Mouse (Mus musculus) adrenal gland, adult 2 months (tissue): ENCODE measurements around the gene Rnd2. TPM values are rescaled to one million over a fixed set of nuclear protein-coding genes. Genes with fewer than 3 reads are reported as not detected.
"Not testable (repeated sequence)": the region's sequence is repeated elsewhere in the genome, so short reads cannot be mapped to it uniquely, and the experiment has no call there.

Source experiments
- DNase-seq: peaks from one replicate; pipeline ENCODE4 v3.0.0; 2021
- polyA plus RNA-seq: library from polyadenylated mRNA; depleted of rRNA; stranded (reverse); fragments of >200 nt; gene quantifications from 2 replicates; pipeline ENCODE4 v1.2.3, GENCODE M21; 2012
- total RNA-seq, 2 experiments: library from RNA; stranded (reverse); gene quantifications; 2 replicates each; pipeline ENCODE4 v1.2.3; 2021

The Rnd2 gene
- total and polyA plus RNA-seq, 3 experiments: 6.0 to 12.9 (median 6.0) TPM

DNA sequence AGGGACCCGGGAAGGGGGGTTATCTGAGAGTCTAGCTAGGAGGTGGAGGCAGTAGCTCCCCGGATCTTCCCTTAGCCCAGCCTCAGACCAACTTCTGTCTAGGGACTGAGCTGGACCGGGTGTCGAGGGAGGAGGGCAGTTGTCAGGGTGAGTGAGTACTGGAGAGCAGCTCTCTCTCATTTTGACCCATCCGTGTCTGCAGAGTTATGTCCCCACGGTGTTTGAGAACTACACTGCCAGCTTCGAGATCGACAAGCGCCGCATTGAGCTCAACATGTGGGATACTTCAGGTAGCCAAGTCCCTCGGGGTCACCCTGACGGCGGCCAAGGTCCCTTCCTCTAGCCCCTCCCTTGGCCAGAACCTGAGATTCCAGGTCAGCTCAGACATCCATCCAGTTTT is 3.9 kb downstream of the Rnd2 start:
- DNase-seq: no peak

DNA sequence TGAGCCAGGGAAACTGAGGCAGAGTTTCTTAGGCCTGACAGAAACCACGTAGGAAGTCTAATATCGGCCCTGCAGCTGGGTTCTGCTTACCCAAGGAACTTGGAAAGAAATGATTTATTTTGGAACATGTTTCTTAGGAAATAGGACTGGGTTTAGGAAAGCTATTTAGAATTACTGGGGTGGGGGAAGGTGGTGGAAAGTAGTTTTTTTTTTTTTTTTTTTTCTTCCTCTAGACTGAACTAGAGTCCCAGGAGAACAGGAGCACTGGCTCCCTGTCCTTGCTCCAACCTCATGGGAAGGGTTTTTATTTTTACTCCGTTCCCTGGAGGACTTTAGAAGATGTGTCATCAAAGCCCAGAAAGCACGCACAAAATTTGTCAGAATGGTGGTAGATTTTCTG is 4.4 kb downstream of the Rnd2 start:
- DNase-seq: no peak

DNA sequence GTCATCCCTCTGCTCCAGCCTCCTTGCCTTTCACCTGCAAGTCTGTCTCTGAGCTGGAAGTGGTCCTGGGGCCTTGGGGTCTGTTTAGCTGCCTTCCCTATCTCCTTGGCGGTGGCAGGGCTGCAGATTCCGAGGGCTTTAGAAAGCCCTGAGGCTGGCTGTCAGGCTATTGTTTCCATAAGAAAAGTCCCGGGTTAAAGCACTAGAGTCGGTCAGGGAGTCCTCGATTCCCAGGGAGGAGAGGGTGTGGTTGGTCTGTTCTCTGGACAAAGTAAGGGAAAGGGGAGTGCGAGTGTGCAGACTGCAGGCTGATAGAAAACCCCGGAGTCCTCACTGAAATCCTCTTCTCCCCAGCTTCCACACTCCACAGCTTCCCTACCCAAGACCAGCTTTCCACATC is 5.4 kb downstream of the Rnd2 start:
- no peak for DNase-seq

DNA sequence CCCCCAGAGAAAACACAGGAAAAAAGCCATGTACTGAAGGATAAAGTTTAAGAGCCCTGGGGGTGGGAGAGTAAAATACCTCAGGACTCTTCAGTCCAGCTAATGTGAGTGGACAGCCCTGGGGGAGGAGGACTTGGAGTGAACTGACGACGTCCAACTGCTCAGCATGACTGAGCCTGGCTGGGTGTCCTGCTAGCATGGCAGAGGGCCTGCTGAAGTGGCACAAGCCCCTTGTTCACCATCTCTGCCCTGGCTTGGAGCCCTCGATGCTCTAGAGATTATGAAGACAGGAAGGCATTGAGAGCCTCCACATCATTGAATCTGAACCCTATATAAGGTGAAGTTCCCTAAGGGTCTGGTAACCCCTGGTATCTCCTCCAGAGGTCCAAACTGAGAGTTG is 7.1 kb downstream of the Rnd2 start:
- no peak for DNase-seq

DNA sequence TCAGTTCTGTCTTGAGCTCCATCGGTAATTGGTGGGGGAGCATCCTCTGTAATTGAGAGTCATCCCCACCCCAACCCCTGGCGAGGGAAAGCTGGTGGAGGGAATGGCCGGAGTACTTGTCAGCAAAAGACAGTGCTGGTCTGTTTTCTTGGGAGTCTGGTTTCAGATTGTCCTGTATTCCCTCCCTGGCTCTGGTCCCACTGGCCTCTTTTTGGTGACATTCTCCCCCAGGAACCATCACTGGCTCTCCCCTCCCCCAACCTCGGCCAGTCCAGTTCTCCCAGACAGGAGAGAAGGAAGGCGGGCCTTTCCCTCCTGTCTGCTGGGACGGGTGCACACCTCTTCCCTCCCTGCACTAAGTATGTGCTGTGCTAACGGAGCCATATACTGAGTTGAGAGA is 7.5 kb downstream of the Rnd2 start:
- no peak for DNase-seq

DNA sequence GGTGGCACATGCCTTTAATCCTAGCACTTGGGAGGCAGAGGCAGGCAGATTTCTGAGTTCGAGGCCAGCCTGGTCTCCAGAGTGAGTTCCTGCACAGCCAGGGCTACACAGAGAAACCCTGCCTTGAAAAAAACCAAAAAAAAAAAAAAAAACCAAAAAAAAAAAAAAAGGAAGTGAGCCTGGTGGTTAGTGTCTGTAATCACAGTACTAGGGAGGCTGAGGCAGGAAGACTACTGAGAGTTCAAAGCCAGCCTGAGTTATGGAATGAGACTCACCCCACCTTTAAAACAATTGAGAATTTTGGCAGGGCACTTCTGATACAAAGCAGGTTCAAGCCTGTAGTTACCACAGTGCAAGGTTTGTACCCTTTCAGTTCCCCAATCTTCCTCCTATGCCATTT is 8.9 kb downstream of the Rnd2 start:
- not testable (repeated sequence) for DNase-seq

DNA sequence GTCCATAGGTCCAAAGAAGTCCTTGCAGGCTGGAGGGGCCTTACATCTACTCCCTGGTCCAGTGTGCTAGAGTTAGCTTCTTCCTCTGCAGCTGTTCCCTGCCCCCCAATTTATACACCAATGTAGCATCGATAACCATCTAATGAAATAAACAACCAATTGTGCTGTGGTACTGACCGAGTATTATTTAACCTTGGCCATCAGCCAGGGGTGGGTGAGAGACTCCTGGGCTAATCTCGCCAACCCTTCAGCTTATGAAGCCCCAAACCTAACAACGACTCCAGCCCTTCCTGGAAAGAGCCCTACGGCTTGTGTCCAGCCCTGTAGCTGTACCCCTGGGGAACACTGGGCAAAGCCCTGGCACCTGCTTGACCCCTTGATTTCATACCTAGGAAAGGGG is 9.5 kb downstream of the Rnd2 start:
- DNase-seq: no peak

DNA sequence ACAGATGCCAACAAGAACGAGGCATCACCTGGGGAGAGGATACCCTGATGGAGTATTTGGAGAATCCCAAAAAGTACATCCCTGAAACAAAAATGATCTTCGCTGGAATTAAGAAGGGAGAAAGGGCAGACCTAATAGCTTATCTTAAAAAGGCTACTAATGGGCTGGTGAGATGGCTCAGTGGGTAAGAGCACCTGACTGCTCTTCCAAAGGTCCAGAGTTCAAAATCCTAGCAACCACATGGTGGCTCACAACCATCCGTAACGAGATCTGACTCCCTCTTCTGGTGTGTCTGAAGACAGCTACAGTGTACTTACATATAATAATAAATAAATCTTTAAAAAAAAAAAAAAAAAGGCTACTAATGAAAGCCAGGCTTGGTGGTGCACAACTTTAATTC is 11.6 kb downstream of the Rnd2 start:
- DNase-seq: not testable (repeated sequence)

DNA sequence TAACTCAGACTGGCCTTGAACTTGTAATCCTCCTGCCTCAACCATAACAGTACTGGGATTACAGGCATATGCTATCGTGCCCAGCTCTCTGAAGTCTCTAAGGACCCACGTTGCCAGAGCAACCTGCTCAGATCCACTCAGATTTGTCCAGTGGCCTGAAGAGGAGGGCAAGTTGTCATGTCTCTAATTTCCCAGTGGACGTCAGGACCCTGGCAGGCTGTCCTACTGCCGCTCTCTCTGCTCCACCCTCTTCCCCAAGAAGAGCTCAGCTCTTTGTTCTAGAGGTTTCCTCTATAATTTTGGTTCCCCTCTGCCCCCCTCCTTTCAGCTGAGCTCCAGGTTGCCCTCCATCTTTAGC is 12.4 kb downstream of the Rnd2 start:
- DNase-seq: no peak

DNA sequence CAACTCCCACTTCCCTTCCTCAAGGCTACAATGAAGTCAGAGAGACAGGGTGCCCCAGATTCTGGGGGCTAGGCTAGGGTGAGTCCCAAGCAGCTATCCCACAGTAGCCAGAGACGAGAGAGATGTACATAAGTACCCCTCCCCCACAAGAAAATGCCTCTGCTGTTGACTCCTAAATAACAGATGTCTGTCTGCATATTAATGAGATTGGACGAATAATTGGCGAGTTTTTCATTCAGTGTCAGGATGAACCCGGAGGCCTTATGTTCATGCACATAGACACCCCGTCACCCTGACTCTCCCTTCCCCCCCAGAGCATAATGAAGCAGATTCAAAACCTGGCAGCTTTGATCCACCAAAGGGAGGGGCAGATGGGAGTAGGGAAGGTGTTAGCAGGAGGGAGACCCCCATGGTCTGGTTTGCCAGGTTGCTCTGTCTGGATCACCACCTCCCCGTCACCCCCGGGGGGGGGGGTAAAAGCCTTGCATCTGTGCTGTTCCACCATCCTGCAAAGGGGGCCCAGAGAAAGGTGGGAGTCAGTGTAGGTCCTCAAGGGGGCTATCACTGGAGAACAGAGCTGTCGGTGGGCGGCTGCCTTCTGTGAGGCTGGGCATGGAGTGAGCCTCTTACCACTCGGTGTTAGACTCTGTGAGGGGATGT is 12.9 kb downstream of the Rnd2 start:
- DNase-seq: no peak

DNA sequence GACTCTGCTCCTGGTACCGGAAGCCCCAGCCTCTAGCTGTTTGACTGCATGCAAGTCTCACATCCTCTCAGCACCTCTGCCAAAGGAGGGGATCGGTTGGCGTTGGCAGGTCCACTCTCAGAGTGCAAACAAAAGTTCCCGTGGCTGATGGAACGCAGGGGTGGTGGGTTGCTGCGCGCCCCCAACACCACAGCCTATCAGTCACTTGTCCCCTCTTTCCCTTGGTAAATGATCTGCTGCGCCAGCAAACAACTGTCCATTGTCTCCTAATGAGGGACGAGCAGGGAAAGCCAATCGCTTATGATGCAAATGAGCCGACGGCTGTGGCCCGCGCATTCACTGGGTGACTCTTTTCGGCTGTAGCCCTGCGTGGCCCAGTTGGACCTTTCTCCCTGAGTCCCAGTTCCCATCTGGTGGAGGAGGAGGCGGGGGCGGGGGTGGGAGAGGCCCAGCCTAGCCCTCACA is 14.4 kb downstream of the Rnd2 start:
- DNase-seq: no peak

DNA sequence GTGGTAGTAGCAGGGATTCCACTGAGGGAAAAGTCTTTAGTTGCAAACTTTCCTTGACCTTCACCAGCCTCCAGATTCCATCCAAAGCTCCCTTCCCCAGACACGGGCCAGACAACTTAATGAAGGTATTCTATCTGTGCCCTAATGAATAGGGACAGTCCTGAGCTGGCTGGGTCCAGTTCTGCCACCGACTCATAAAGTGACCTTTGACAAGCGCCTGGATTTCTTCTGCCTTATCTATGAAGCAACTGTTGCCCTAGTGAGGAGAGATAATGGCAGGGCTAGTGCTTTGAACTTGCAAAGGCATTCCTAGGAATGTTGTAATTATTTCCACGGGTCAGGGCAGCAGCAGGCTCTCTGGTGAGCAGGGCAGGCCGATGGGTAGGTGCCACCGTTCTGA is 16.1 kb downstream of the Rnd2 start:
- DNase-seq: peak; percentile 42

DNA sequence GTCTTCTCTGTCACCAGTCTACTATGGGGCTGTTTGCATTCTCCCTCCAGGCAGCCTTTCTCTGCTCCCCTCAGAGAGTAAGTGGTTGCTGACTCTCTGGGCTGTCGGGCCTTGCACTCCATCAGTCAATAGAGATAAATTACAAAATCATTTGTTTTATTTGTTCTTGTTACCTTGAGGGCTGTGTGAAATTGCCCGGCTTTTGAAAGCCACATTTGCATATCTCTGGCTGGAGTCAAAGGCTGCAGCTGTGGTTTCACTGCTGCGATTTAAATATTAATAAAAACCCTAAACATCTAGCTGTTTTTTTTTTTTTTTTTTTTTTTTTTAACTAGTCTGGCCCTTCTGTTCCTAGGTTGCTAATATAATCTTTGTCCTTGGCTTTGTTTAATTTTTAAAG is 19.0 kb downstream of the Rnd2 start:
- no peak for DNase-seq

DNA sequence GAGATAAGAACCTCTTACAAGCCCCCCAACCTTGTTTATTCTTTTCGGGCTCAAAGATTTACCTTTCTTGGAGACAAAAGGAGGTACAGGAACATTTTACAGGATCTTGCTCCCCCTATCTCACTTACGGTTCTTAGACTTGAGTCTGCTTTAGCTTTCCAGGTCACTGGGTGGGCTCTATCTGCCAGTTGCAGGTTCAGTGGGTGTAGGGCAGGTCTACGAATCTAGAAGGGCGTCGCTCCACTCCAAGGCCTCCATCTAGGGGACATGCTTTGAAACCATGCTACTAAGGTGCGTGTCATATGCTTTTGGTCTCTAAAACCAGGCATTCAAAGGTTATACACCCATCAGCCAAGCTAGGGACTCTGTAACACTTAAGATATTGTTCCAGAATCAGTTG is 19.4 kb downstream of the Rnd2 start:
- DNase-seq: no peak

DNA sequence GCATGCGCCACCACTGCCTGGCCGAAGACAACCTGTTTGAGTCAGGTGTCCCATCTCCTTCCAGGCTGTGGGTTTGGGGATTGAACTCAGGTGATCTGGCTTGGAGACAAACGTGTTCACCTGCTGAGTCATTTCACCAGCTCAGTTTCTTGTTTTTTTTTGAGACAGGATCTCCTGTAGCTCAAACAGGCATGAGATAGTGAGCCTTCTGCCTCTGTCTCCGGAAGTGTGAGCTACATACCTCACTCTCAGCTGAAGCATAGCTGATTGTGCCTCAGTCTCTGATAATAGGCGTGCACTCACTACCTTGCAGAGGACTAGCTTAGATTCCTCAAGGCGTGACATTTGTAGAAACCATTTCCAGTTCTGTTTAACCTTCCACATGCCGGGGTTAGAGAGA is 20.0 kb downstream of the Rnd2 start:
- DNase-seq: no peak

DNA sequence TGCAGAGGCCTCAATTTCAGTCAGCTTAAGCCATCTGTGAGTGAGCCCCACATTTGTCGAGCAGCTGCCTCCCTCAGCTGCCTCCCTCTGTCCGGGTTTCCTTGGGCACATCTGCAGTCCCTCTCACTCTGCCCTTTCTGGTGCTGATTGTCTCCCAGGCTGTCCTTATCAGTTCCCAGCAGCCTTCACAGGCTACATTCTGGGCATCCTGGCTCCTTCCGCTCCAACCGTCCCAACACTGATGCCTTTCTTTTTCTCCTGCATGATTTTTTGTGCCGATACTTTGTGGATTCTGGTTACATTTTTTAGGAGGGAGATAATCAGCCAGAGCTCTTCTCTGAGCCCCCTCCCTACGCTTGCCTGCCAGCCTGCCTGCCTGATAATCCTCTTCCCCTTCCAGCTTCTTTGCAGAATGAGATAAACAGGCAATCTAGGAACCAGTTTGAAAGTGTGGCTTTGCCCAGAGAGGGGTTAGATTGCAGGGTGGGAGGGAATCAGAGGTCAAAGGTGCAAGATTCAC is 20.8 kb downstream of the Rnd2 start:
- no peak for DNase-seq

DNA sequence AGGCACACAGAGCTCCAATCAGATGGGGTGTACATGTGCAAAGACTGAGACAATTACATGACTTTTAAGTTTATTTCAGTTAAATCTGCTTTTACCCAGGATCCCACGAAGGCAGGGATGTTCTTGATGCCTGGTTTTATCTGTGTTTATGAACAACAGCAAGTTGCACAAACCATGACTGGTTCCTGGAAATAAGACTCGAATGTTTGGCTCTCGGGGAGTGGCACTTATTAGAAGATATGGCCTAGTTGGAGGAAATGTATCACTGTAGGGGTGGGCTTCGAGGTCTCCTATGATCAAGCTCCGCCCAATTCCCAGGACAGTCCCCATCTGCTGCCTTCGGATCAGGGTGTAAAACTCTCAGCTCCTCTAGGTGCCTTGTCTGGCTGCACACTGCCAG is 21.3 kb downstream of the Rnd2 start:
- DNase-seq: no peak

DNA sequence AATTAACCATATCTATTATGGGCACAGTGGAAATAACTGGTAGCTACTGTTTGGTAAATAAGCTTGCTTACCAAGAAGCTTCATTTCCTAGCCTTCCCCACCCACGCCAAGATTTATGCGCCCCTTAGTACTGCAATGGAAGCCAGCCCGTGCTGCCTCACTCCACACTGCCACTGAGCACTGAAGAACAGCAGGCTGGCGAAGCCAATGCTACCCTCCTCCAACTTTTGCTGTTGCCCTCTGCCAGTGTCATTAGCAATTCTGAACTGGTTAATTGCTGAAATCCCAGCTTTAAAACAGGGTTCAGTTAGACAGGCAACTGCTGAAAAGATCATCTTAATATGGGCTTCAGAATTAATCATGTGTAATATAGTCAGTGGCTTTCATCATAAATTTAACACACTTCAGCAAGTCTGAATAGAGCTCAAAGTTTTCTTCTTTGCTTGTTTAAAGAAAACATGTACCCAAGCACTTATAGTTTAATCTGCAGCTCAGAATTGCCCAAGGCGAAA is 41.5 kb downstream of the Rnd2 start:
- DNase-seq: no peak

DNA sequence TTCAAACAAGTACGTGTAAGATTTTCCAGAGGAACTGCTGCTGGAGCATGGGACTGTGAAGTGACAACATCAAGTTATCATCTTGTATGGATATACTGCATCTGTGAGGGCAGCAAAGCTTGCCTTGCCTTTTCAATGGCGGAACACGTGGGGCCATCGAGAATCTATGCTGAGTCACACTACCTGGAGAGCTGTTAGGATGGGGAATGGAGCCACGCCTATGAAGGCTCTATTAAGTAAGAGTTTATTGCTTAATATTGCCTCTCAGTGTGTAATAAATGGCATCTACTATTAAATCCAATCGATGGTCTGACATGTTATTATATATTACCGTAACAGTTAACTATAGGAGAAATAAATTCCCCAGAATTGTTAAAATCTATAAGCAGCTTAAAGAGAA is 42.3 kb downstream of the Rnd2 start:
- no peak for DNase-seq

DNA sequence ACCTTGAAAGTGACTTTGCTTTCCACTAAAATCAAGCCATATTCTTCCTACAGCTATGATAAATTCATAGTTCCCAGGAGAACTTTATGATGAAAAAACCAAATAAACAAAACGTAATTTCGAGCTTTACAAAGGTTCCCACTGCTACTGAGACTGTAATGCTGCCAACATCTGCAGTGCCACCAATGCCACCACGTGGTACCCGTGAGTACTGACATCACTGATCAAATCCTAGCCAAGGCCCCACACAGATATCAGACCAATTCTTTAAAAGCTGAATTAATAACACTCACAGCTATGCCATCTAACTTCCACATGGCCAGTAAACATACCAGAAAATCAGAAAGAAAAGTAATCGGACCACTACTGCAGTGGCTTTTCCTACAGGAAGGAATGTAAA is 54.1 kb downstream of the Rnd2 start:
- peak; percentile 30 for DNase-seq

DNA sequence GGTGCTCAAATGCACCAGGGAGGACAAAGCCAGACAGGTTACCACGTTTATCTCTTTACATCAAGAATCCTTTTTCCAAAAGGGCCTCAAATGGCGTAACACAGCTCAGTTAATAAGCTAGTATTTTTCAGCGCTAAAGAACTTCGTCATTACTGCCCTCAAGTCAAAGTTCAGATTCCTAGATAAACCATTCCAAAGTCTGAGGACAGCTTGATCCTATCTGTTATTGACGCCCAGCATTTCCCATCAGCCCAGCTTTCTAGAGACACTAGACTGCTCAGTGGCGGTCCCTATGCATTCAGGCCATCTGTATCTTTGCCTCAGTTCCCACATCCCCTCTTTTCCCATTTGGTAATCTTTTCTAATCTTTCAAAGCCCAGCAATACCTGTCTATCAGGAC is 54.6 kb downstream of the Rnd2 start:
- DNase-seq: no peak
